Mouse (Mus musculus): ENCODE measurements around the gene Hes5.

GRCm38 (mm10) chr4:155009216-155009615, 48.5 kb downstream of the Hes5 start:
- no peak for TF ChIP-seq CTCF (IDR thresholded peaks at IDR 0.05; ENCODE audit: low read depth)
- no peak for TF ChIP-seq EP300 (IDR thresholded peaks at IDR 0.05; ENCODE audit: low read depth)
